Comparison of ENCODE assay signal across 17 mouse cellular contexts in genomic region chr17:29819608-29820007, GRCm38 (mm10).
"Had no signal": no experiment of that assay in that cellular context is flagged by ENCODE, and none has a peak within 500 bp of the region (broad histone marks: within the 10 kb centered on the region; RNA-seq: fewer than 3 reads in every experiment).

No protein-coding gene starts in this region.

- H3K4me2 ChIP-seq: limb, embryonic 12.5 days; limb, embryonic 15.5 days; liver, embryonic 11.5 days; midbrain, embryonic 11.5 days; neural tube, embryonic 12.5 days; neural tube, embryonic 15.5 days; stomach, embryonic 15.5 days had no signal

- H3K27me3 ChIP-seq: limb, embryonic 12.5 days; limb, embryonic 15.5 days; neural tube, embryonic 12.5 days; neural tube, embryonic 15.5 days; stomach, embryonic 15.5 days had no signal

- H3K4me3 ChIP-seq: left cerebral cortex, adult 2 months; limb, embryonic 12.5 days; limb, embryonic 15.5 days; neural tube, embryonic 12.5 days; neural tube, embryonic 15.5 days; stomach, embryonic 15.5 days had no signal

- DNase-seq: kidney, adult 2 months; kidney, postnatal 36 days; layer of hippocampus, postnatal 36 days; liver, postnatal 0 days; midbrain, embryonic 14.5 days; right cerebral cortex, adult 18-20 months; right cerebral cortex, postnatal 14 days; right cerebral cortex, postnatal 4 days; thymus, postnatal 25 days had no signal

- H3K36me3 ChIP-seq: limb, embryonic 12.5 days; limb, embryonic 15.5 days; neural tube, embryonic 12.5 days; neural tube, embryonic 15.5 days; stomach, embryonic 15.5 days had no signal
